Mouse (Mus musculus): Measurements from ENCODE around the gene Zc3hc1.

Zc3hc1 gene

DNA sequence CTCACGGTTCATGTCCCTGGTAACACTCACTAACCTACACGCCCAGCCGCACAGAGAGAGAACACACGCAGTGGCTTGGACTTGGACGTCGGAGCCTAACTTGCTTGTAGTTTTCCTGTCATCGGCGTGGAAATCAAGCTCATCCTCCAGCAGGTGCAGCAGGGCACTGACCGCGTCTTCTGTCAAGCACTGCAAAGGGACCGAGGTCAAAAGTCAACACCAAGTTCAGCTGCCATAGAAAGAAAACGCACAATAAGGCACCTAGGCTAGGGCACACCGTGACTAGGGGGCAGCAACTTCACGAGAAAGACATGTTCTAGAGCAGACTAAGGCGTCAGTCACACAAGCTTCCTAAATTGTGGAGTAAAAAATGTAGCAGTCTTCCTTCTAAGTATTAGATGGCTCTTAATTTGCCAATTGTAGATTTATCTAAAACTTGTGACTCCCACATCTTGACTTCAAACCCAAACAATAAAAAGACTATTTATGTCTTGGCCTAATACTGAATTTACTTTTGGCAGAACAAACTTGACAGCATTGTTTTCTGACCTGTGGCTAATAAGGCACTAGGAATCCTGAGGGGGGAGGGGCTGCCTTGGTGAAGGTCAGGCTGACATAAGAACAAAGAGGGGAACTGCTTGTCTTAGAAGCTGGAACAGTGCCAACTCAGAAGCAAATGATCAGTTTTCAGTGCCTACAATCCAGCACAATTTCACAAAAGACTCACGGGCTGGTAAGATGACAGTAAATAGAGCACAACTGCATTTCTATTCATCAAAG lies 15.9 kb downstream of the Zc3hc1 start:
- no peak for DNase-seq (ENCODE audit: low spot score in 2 of 2)

DNA sequence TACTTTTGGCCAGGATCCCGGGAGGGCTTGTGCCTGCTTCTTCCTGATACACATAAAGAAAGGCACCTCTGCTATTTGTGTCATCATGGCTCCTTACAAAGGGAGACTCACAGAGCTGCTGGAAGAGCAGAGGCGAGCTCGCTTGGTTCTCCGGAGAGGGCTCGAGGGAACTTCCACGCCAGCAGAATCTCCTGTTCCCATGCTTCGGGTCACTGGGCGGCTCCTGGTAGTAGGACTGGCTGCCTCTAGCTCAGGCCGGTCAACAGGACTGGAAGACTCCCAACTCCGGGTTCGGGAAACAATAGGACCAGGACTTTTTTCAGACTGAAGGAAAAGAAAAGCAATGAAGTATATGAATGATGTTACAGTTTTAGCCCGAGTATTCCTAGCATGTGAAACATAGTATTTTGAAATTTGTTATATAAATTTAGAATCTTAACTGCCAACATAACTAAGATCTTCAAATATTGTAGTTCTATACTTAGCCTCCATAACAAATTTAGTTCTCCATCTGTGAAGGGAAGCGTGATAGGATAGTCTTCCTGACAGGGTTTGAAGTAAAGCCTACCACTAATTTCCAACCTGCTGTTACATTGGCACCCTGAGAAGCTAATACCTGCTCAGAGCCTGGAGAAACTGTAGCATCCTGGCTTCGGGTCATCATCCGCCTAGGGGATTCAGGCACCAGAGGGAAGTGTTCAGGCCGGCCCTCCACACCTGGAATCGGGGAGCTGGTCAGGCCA lies 18.0 kb downstream of the Zc3hc1 start:
- DNase-seq (ENCODE audit: low spot score in 2 of 2), result peak in 1 of 2 experiments; percentile 46

DNA sequence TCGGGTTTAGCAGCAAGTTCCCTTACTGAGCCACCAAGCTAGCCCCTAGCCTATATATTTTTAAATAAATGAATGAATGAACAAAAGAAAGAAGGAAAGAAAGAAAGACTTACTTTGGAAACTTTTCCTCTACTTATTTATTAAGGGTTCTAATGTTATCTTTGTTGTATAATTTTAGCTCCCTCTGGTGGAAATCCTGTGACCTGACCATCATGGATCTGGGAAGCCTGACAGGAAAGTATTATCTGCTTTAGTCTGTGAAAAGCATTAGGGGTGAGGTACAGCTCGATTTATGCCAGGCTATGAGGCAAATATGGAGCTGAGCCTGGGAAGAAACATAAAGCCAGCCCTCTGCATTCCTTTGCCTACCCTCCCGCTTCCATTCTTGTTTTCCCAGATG lies 21.5 kb downstream of the Zc3hc1 start:
- no peak for DNase-seq (ENCODE audit: low spot score in 2 of 2)

DNA sequence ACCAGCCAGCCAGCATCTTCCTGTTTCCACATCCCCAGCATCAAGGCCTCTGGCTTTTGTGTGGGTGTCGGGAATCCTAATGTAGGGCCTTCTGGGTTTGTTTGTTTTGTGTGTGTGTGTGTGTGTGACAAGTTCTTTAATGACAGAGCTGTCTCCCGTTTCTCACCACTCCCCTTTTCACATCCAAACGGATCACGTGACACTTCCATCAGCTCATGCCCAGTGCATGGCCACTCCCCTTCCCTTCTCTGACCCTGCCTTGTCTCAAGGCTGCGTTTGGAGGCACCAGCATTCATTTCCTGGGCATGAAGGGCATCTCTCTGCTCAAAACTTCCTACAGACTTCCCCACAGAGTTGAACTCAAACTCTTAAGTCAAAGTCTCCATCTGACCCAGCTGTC lies 27.0 kb downstream of the Zc3hc1 start:
- DNase-seq (ENCODE audit: low spot score in 2 of 2), result no peak

DNA sequence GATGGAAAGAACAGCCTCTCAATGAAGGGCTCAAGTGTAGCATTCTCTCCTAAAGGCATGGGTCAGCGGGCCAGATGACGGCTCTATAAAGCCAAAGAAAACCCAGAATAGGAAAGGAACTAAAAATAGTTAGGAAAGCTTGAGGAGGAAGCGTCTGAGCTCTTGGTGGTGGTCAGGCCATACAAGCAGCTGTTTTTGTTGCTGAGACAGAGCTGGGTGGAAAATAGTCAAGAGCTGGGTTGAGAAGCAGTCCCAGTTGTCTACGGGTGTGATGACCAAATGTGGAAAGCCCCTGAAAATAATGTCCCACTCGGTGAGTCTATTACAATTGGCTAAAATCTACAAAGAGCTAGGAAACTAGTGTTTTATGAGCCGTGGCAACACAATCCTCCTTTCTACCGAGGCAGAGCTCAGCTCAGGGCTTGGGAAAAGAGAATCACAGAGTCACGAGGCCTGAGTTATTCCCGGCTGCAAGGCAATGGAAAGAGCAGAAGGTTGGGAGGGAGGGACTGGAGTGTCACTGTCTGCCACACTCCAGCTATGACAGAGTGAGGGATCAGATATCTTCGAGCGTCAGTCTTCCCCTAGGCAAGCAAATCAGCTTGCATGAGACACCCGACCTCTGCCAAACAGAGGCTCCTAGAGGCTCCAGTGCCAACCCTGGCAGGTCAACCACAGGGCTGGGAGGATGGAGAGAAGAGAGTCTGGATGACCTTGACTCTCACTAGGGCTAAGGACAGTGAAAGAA lies 30.9 kb downstream of the Zc3hc1 start:
- DNase-seq (ENCODE audit: low spot score in 2 of 2), result no peak

DNA sequence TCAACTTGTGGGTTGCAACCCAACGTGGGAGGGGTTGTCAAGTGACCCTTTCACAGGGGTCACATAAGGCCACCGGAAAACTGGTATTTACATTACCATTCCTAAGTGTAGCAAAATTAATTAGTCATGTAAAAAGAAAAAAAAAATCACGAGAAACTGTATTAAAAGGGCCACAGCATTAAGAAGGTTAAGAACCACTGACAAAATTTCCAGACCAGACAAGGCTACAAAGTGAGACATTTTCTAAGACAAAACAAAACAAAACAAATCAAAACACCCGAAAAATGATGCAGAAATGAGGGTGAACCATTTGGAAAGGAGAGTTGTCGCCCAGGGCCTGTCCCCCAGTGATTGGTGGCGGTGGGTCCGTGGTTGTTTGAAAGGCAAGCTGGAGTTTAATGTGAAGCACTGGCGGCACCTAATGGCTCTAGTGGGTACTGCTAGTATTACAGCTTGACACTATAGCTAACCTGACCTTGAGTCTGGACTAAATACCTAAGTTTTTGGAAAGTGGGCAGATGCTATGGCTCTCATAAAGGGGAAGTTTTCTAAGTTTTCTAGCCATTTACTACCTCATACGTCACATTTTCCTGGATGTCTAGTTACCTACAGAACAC lies 33.2 kb downstream of the Zc3hc1 start:
- peak; percentile 82 to 88 for DNase-seq (ENCODE audit: low spot score in 2 of 2)

DNA sequence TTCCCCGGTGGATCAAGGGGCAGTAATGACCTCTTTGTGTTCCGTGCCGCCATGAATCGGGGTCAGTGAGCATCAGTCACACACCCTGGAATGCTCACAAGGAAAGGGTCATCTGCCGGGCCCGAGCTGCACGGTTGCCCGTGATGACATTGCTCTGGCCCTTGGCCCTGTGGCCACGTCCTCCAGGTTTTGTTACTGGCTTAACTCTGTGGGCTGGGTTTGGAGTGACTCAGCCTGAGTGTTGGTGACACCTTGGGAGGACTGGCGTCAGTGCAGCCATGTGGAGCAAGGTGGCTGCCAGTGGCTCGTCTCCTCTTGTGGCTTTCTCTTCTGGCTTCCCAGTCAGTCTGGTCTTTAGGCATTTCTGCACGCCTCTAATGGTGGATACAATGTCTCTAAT lies 34.1 kb downstream of the Zc3hc1 start:
- no peak for DNase-seq (ENCODE audit: low spot score in 2 of 2)

DNA sequence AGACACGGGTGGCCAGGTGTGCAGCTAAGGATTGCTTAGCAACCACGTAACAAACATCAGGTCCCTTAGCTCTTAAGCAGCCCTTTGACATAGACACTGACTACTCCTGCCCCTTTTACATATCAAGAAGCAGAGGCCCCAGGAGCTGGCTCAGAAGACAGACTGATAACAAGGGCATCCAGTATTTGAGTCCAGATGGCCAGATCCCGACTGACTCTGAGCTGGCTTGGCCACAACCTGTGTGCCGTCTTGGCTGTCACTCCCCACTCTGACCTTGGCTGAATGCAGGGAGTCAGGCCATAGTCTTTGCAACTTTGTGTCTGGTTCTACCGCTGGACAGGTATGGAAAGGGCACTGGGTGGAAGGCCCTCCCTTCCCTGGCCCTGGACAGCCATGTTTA lies 34.7 kb downstream of the Zc3hc1 start:
- DNase-seq (ENCODE audit: low spot score in 2 of 2), result no peak

DNA sequence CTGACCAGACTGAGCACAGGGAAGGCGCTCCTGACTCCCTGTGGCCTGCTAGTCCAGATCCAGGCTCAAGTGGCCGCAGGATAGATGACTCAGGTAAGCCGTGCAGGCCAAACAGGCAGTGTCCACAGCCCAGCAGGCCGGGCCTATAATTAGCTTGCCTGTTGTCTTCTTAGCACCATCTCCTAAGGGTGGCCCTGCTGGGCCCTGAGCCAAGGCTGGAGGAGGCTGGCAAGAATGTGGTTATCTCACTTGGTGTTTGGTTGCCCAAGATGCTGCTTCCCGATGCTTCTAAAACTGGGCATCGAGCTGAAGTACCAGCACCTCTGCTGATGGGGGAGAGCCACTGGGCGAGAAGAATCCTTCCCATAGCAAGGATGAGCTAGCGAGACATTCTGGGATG lies 35.1 kb downstream of the Zc3hc1 start:
- DNase-seq (ENCODE audit: low spot score in 2 of 2), result no peak

DNA sequence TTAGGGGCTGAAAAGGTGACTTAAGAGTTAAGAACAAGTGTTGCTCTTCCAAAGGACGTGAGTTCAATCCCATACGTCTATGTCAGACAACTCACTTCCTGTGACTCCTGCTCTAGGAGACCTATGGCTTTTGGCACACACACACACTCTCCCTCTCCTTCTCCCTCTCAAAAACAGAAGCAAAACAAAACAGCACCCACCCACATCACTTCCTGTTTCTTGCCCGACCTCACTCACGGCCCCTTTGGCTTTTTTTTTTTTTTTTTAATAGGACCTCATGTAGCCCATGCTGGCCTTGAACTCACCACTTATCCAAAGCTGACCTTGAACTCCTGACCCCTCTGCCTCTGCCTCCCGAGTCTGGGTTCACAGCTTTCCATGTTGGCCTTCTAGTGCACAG lies 36.1 kb downstream of the Zc3hc1 start:
- no peak for DNase-seq (ENCODE audit: low spot score in 2 of 2)

DNA sequence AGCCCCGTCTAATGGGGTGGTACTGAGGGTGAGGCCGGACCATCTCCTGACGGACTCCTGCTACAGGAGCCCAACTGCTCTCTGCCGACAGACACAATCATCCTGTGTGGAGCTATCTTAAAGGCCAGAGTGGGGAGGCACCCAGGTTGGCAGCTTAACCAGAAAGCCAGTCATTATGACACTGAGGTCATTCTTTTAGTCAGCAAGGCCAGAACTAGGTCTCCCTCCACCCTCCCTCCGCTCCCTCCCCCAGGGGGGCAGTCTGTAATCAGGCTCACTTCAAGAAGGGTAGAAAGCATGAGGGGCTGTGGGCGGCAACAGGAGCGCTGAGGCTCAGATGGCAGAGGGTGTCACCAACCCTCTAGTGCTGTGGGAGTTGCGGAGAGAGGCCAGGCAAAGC lies 37.2 kb downstream of the Zc3hc1 start:
- no peak for DNase-seq (ENCODE audit: low spot score in 2 of 2)

DNA sequence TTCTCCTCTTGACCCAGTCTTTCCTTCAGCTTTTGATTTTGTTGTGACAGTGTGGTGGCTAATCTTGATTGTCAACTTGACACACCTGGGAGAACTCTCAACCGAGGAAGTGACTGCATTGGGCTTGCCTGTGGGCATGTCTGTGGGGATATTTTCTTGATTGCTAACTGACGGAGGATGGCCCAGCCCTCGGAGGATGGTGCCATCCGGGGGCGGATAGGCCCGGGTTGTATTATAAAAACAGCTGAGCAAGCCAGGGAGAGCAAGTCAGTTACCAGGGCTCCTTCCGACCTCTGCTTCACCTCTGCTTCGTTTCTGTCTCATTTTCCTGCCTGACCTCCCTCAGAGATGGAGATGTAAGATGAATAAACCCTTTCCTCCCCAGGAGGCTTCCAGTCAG lies 38.1 kb downstream of the Zc3hc1 start:
- DNase-seq (ENCODE audit: low spot score in 2 of 2), result no peak

DNA sequence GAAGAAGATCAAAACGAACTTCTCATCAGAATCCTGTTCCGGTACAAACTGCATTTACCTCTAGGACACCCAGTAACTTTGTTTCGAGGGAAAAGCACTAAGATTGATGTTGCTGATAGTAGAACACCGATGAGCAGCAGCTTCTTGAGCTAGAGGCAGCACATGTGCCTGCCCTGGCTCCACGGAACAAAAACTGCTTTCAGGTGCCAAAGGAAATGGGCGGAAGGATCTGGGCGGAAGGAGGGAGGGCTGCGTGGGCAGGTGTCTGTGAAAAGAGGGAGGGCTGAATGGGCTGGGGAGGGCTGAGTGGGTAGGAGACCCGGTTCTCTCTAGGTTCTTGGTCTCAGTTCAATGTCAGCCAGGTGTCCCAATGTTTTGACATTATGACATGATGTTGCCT lies 39.5 kb downstream of the Zc3hc1 start:
- no peak for DNase-seq (ENCODE audit: low spot score in 2 of 2)

DNA sequence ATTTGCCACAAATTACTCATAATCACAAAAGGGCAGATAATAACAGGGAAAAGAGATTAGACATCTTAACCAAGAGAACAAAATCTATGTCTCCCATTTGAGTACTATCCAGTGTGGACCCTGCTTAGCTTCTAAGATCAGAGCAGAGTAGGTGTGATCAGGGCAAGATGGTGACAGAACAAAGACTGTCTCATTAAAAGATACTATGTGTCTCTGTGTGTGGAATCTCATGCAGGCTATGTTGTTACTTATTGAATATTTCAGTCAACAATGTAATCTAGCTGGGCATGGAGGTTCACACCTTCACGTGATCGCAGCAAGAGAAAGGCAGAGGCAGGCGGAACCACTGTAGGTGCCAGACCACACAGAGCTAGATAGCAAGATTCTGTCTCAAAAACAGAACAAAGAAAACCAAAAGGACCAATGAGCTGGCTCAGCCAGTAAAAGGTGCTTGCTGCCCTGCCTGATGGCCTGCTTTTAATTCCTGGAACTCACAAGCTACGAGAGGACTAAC lies 43.5 kb downstream of the Zc3hc1 start:
- DNase-seq (ENCODE audit: low spot score in 2 of 2), result no peak

DNA sequence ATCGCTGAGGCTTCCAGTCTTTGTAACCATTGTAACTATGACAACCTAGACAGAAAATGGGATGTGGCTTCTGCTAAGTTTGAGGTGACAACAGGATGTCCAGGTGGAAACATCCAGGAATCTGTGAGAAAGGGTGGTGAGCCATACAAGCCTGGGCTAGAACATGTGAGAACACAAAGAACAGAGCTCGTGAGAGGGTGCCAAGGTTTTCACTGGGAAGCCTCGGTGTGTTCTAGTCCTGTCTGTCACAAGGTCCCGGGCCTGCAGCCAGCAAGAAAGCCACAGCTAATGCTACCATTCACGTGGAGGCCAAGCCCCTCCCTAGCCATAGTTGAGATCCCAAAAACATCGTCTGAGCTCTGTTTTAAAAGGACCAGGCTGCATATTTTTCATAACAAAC lies 44.1 kb downstream of the Zc3hc1 start:
- no peak for DNase-seq (ENCODE audit: low spot score in 2 of 2)

DNA sequence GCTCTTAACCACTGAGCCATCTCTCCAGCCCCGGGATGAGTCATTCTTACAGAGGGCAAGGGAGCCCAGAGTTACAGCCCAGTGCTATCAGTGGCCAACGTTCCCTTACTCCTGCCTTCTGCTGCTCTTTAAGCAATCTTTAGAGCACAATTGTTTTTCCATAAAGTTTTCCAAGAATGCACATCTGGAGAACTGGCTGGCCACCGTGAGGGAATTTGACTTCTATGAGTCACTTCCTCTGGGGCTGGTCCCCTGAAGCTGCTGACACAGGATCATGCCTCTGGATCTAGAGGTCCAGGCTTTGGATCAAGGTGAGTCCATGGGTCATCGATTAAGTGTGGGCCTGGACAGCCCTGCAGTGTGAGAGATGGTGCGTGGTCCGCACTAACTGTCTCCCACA lies 46.8 kb downstream of the Zc3hc1 start:
- no peak for DNase-seq (ENCODE audit: low spot score in 2 of 2)

DNA sequence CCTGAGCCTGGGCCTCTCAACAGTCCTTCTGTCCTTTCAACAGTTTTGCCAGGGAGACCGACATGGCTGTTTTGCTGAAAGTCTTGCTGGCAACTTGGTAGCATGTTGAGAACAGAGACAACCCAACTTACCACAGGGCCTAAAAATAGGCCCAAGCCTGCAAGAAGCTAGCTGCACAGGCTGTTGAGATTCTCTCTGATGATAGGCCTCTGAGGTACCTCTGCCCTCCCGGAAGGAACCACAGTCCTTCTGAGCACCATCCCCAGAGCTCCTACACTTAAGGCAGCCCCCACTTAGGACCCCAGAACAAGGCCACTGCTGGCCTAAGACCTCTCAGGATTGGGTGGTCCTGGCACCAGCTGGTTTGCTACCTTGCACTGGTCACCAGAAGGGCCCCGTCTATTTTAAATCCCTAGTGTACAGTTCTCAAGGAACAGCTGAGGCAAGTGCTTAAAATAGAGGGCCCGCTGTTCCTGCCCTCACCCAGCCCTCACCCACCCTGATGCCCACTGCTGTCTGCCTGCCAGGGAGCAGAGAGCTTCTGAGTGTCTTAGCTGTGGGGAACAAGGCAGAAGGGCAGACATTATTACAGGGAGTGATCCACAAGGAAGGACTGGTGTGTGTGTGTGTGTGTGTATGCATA lies 50.5 kb downstream of the Zc3hc1 start:
- DNase-seq (ENCODE audit: low spot score in 2 of 2), result no peak

DNA sequence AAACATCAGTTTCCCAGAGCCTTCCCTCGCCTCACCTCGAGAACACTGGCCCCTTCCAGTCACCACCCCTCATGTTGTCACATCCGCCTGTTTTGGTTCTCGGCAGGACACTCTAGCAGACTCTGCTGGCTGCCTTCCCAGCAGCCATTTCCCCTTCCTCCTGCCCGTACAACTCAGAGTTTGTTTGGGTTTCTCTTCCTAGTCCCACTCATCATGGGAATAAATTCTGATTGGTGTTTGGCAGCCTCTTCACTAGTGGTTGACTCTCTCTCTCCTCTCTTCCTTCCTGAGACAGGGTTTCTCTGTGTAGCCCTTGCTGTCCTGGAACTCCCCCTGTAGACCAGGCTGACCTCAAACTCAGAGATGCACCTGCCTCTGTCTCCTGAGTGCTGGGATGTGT lies 53.9 kb downstream of the Zc3hc1 start:
- DNase-seq (ENCODE audit: low spot score in 2 of 2), result peak; percentile 64 to 73

DNA sequence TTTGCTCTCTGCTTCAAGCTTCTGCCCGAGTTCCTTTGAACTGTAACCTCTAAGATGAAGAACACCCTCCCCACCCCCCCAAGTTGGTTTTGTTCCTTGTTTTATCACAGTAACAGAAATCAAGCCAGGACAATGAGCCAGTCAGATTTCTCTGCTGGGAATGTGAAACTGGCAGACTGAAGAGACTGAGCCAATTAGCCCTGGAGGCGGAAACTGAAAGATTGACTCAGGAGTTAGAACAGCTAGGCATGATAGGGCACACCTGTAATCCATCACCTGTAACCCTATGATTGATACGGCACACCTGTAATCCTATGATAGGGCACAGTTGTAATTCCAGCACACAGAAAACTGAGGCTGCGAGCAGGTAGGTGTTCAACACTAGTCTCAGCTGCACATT lies 58.6 kb downstream of the Zc3hc1 start:
- no peak for DNase-seq (ENCODE audit: low spot score in 2 of 2)

DNA sequence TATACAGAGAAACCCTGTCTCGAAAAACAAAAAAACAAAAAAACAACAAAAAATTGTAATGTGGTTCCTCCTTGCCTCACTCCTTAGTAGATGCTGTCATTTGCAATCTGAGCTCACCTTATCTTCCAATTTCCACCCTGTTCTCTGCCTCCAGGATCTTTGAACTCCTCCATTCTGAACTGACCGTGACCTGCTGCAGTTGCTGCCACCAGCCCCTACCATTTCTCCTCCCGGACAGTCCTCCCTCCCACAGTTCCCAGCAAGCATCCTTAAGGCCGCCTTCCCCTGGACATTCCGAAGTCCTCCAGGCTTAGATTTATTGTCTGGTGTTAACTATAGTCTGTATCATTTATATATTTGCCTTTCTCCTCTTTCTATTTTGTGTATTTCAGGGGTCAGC lies 60.1 kb downstream of the Zc3hc1 start:
- DNase-seq (ENCODE audit: low spot score in 2 of 2), result no peak

DNA sequence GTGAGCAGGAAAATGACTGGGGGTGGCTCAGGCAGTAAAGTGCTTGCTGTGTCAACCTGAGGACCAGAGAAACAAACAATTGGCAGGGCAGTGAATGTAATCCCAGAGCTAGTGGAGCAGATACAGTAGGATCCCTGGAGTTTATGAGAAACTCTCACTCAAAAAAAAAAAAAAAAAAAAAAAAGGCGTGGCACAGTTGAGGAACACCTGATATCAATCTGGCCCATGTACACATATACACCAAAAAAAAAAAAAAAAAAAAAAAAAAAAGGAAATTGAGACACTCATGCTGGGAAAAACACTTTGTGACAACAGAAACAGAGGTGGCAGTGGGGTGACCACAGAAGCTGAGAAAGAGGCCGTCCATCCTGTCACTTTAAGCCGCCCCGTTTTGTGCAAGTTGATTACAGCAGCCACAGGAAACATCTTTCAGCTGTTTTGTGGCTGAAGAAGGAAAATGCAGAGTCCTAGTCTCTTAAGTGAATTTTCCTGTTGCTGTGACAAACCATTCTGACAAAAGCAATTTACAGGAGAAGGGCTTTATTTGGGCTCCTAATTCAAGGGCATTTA lies 64.8 kb downstream of the Zc3hc1 start:
- DNase-seq (ENCODE audit: low spot score in 2 of 2), result no peak

Measured in right cerebral cortex, postnatal 10 days (tissue).